Mouse (Mus musculus): ENCODE measurements at regions not wholly inside any gene's neighbourhood (a gene's known extent, or its start where the extent isn't known, plus 50 kb on each side); places are given as distances from the start of the nearest gene placed in this dataset.
"Not testable (repeated sequence)": the region's sequence is repeated elsewhere in the genome, so short reads cannot be mapped to it uniquely, and the experiment has no call there.

GRCm38 (mm10) chr17:16753090-16753489 is 310.8 kb upstream of the Zfp960 start:
- no peak overlapping the region for H3K4me2 ChIP-seq (ENCODE audit: low read depth)
- H3K4me3 ChIP-seq = no peak overlapping the region
- no peaks in the 10 kb centered on the region for H3K79me2 ChIP-seq (ENCODE audit: control insufficient read depth, insufficient read depth)
- no peaks in the 10 kb centered on the region for H3K27me3 ChIP-seq (ENCODE audit: control insufficient read depth, insufficient read depth, insufficient read length)
- H3ac ChIP-seq (ENCODE audit: control insufficient read depth, insufficient read length) = no peak overlapping the region
- no peak for TF ChIP-seq MAX (IDR thresholded peaks at IDR 0.05; ENCODE audit: low read depth)
- TF ChIP-seq POLR2A (IDR thresholded peaks at IDR 0.05; ENCODE audit: insufficient read length, low read depth) = no peak
- no peak for TF ChIP-seq POLR2AphosphoS2 (IDR thresholded peaks at IDR 0.05; ENCODE audit: insufficient read length, low read depth)
- no peak for TF ChIP-seq TCF12 (IDR thresholded peaks at IDR 0.05; ENCODE audit: insufficient read depth, poor library complexity, severe bottlenecking)
- no peak for TF ChIP-seq USF1 (IDR thresholded peaks at IDR 0.05; ENCODE audit: low read depth)
- TF ChIP-seq E2F4 (IDR thresholded peaks at IDR 0.05; ENCODE audit: insufficient read depth) = no peak
- TF ChIP-seq TCF3 (IDR thresholded peaks at IDR 0.05; ENCODE audit: insufficient read length, low read depth) = no peak
- TF ChIP-seq MYOD1 (IDR thresholded peaks at IDR 0.05; ENCODE audit: control insufficient read depth in 1 of 3, insufficient read length in 2 of 3, low read depth in 2 of 3) = no peak
- no peak for TF ChIP-seq SRF (IDR thresholded peaks at IDR 0.05; ENCODE audit: control insufficient read depth, insufficient read length, low read depth)
- no peak for TF ChIP-seq MYOG (IDR thresholded peaks at IDR 0.05; ENCODE audit: control insufficient read depth in 1 of 3, insufficient read depth in 1 of 3, insufficient read length in 2 of 3, low read depth in 2 of 3)
- no peak for TF ChIP-seq REST (IDR thresholded peaks at IDR 0.05; ENCODE audit: insufficient read depth, insufficient read length)
- H3K36me3 ChIP-seq (ENCODE audit: control insufficient read depth, insufficient read depth) = no peaks in the 10 kb centered on the region

- not testable (repeated sequence) for H3ac ChIP-seq (ENCODE audit: control insufficient read depth, insufficient read length); H3K4me3 ChIP-seq; H3K27me3 ChIP-seq (ENCODE audit: control insufficient read depth, insufficient read depth, insufficient read length); H3K79me2 ChIP-seq (ENCODE audit: control insufficient read depth, insufficient read depth); H3K36me3 ChIP-seq (ENCODE audit: control insufficient read depth, insufficient read depth); H3K4me2 ChIP-seq (ENCODE audit: low read depth)
Observed at GRCm38 (mm10) chr17:16770587-16770986, 293.3 kb upstream of the Zfp960 start.

- Histone ChIP-seq H3K36me3 (ENCODE audit: control insufficient read depth, insufficient read depth) (no peaks in the 10 kb centered on the region), H3K27me3 (ENCODE audit: control insufficient read depth, insufficient read depth, insufficient read length) (no peaks in the 10 kb centered on the region), H3K4me2 (ENCODE audit: low read depth) (no peak overlapping the region), H3K4me3 (no peak overlapping the region), H3K79me2 (ENCODE audit: control insufficient read depth, insufficient read depth) (no peaks in the 10 kb centered on the region), H3ac (ENCODE audit: control insufficient read depth, insufficient read length) (no peak overlapping the region)
- TF ChIP-seq MYOG (IDR thresholded peaks at IDR 0.05; ENCODE audit: control insufficient read depth in 1 of 3, insufficient read depth in 1 of 3, insufficient read length in 2 of 3, low read depth in 2 of 3) (no peak), SRF (IDR thresholded peaks at IDR 0.05; ENCODE audit: control insufficient read depth, insufficient read length, low read depth) (no peak), POLR2A (IDR thresholded peaks at IDR 0.05; ENCODE audit: insufficient read length, low read depth) (no peak), E2F4 (IDR thresholded peaks at IDR 0.05; ENCODE audit: insufficient read depth) (no peak), POLR2AphosphoS2 (IDR thresholded peaks at IDR 0.05; ENCODE audit: insufficient read length, low read depth) (no peak), REST (IDR thresholded peaks at IDR 0.05; ENCODE audit: insufficient read depth, insufficient read length) (no peak), CEBPB (IDR thresholded peaks at IDR 0.05; ENCODE audit: insufficient read depth, poor library complexity, severe bottlenecking) (no peak), MYOD1 (IDR thresholded peaks at IDR 0.05; ENCODE audit: control insufficient read depth in 1 of 3, insufficient read length in 2 of 3, low read depth in 2 of 3) (no peak), TCF12 (IDR thresholded peaks at IDR 0.05; ENCODE audit: insufficient read depth, poor library complexity, severe bottlenecking) (no peak), MAX (IDR thresholded peaks at IDR 0.05; ENCODE audit: low read depth) (no peak), USF1 (IDR thresholded peaks at IDR 0.05; ENCODE audit: low read depth) (no peak), TCF3 (IDR thresholded peaks at IDR 0.05; ENCODE audit: insufficient read length, low read depth) (no peak)
Observed at GRCm38 (mm10) chr17:16798316-16798715, 265.6 kb upstream of the Zfp960 start.

GRCm38 (mm10) chr17:16804986-16805385 is 258.9 kb upstream of the Zfp960 start:
- Histone ChIP-seq H3K79me2 (ENCODE audit: control insufficient read depth, insufficient read depth) (no peaks in the 10 kb centered on the region), H3ac (ENCODE audit: control insufficient read depth, insufficient read length) (no peak overlapping the region), H3K36me3 (ENCODE audit: control insufficient read depth, insufficient read depth) (no peaks in the 10 kb centered on the region), H3K27me3 (ENCODE audit: control insufficient read depth, insufficient read depth, insufficient read length) (no peaks in the 10 kb centered on the region), H3K4me2 (ENCODE audit: low read depth) (no peak overlapping the region), H3K4me3 (no peak overlapping the region)
- TF ChIP-seq E2F4 (IDR thresholded peaks at IDR 0.05; ENCODE audit: insufficient read depth) (no peak), REST (IDR thresholded peaks at IDR 0.05; ENCODE audit: insufficient read depth, insufficient read length) (no peak), MYOG (IDR thresholded peaks at IDR 0.05; ENCODE audit: control insufficient read depth in 1 of 3, insufficient read depth in 1 of 3, insufficient read length in 2 of 3, low read depth in 2 of 3) (no peak), POLR2AphosphoS2 (IDR thresholded peaks at IDR 0.05; ENCODE audit: insufficient read length, low read depth) (no peak), TCF12 (IDR thresholded peaks at IDR 0.05; ENCODE audit: insufficient read depth, poor library complexity, severe bottlenecking) (no peak), CEBPB (IDR thresholded peaks at IDR 0.05; ENCODE audit: insufficient read depth, poor library complexity, severe bottlenecking) (no peak), MYOD1 (IDR thresholded peaks at IDR 0.05; ENCODE audit: control insufficient read depth in 1 of 3, insufficient read length in 2 of 3, low read depth in 2 of 3) (no peak), MAX (IDR thresholded peaks at IDR 0.05; ENCODE audit: low read depth) (no peak), SRF (IDR thresholded peaks at IDR 0.05; ENCODE audit: control insufficient read depth, insufficient read length, low read depth) (no peak)

GRCm38 (mm10) chr17:16818421-16818820 is 245.5 kb upstream of the Zfp960 start:
- Histone ChIP-seq H3K4me2 (ENCODE audit: low read depth) (no peak overlapping the region), H3K27me3 (ENCODE audit: control insufficient read depth, insufficient read depth, insufficient read length) (no peaks in the 10 kb centered on the region), H3ac (ENCODE audit: control insufficient read depth, insufficient read length) (no peak overlapping the region), H3K36me3 (ENCODE audit: control insufficient read depth, insufficient read depth) (no peaks in the 10 kb centered on the region), H3K4me3 (no peak overlapping the region), H3K79me2 (ENCODE audit: control insufficient read depth, insufficient read depth) (no peaks in the 10 kb centered on the region)
- no peak for TF ChIP-seq SRF (IDR thresholded peaks at IDR 0.05; ENCODE audit: control insufficient read depth, insufficient read length, low read depth)
- TF ChIP-seq REST (IDR thresholded peaks at IDR 0.05; ENCODE audit: insufficient read depth, insufficient read length) = no peak
- TF ChIP-seq POLR2A (IDR thresholded peaks at IDR 0.05; ENCODE audit: insufficient read length, low read depth) = no peak
- TF ChIP-seq POLR2AphosphoS2 (IDR thresholded peaks at IDR 0.05; ENCODE audit: insufficient read length, low read depth) = no peak
- TF ChIP-seq TCF12 (IDR thresholded peaks at IDR 0.05; ENCODE audit: insufficient read depth, poor library complexity, severe bottlenecking) = no peak
- no peak for TF ChIP-seq MYOD1 (IDR thresholded peaks at IDR 0.05; ENCODE audit: control insufficient read depth in 1 of 3, insufficient read length in 2 of 3, low read depth in 2 of 3)
- no peak for TF ChIP-seq USF1 (IDR thresholded peaks at IDR 0.05; ENCODE audit: low read depth)
- TF ChIP-seq MYOG (IDR thresholded peaks at IDR 0.05; ENCODE audit: control insufficient read depth in 1 of 3, insufficient read depth in 1 of 3, insufficient read length in 2 of 3, low read depth in 2 of 3) = no peak
- TF ChIP-seq E2F4 (IDR thresholded peaks at IDR 0.05; ENCODE audit: insufficient read depth) = no peak
- TF ChIP-seq MAX (IDR thresholded peaks at IDR 0.05; ENCODE audit: low read depth) = no peak
- no peak for TF ChIP-seq TCF3 (IDR thresholded peaks at IDR 0.05; ENCODE audit: insufficient read length, low read depth)

All from myocyte (in vitro differentiated cells).